Mouse (Mus musculus) C2C12 (cell line): ENCODE results near the gene Gpsm2.

Source experiments
- CEBPB ChIP-seq: IDR thresholded peaks from one replicate; pipeline ENCODE4 v1.6.1; 2011; ENCODE audit warnings: low read depth, mild to moderate bottlenecking, control low read depth, moderate library complexity
- CTCF ChIP-seq: IDR thresholded peaks from one replicate; pipeline ENCODE4 v1.5.1; 2011; ENCODE audit not compliant: control insufficient read depth, insufficient read depth, insufficient read length
- FOSL1 ChIP-seq: IDR thresholded peaks from one replicate; pipeline ENCODE4 v1.8.0; 2011; ENCODE audit warnings: mild to moderate bottlenecking, low read length; ENCODE audit not compliant: poor library complexity, insufficient read depth, severe bottlenecking
- MAX ChIP-seq: IDR thresholded peaks from one replicate; pipeline ENCODE4 v1.6.1; 2011; ENCODE audit warnings: mild to moderate bottlenecking, control low read depth
- MYOD1 ChIP-seq: IDR thresholded peaks from one replicate; pipeline ENCODE4 v1.6.1; 2011; ENCODE audit warnings: low read depth; ENCODE audit not compliant: control insufficient read depth, insufficient read length
- MYOG ChIP-seq: IDR thresholded peaks from one replicate; pipeline ENCODE4 v1.6.1; 2011; ENCODE audit not compliant: control insufficient read depth, insufficient read length; ENCODE audit errors: extremely low read depth
- USF1 ChIP-seq: IDR thresholded peaks from one replicate; pipeline ENCODE4 v1.6.1; 2011; ENCODE audit warnings: low read depth, mild to moderate bottlenecking, control low read depth, moderate library complexity

GRCm38 (mm10) chr3:108640998-108641397 is 81.1 kb downstream of the Gpsm2 start:
- no peak for TF ChIP-seq MYOG
- TF ChIP-seq CTCF = no peak
- TF ChIP-seq USF1 = no peak
- TF ChIP-seq MAX = no peak
- TF ChIP-seq MYOD1 = no peak
- TF ChIP-seq CEBPB = no peak
- TF ChIP-seq FOSL1 = no peak
